Mouse (Mus musculus): ENCODE results near the gene Tmem178. TPM values are rescaled to one million over a fixed set of nuclear protein-coding genes. Genes with fewer than 3 reads are reported as not detected.

Gene Tmem178
- polyA plus RNA-seq (2014; fragmentation: Illumina TruSeq; extraction: RNeasy Lipid Tissue Mini Kit (QIAGEN cat#74804); ENCODE audit: low read depth, low replicate concordance) = 0.67 TPM

GRCm38 (mm10) chr17:80944530-80945198 is at the start of gene Tmem178:
Gene Tmem178 (plus strand): TSS chr17:80944632.

Other genes with a start within 250 kb of the Tmem178 start
- gene Map4k3, start 216.1 kb upstream of the Tmem178 start, polyA plus RNA-seq (2014; fragmentation: Illumina TruSeq; extraction: RNeasy Lipid Tissue Mini Kit (QIAGEN cat#74804); ENCODE audit: low read depth, low replicate concordance) = 48.1 TPM
- gene Thumpd2, start 120.5 kb downstream of the Tmem178 start, polyA plus RNA-seq (2014; fragmentation: Illumina TruSeq; extraction: RNeasy Lipid Tissue Mini Kit (QIAGEN cat#74804); ENCODE audit: low read depth, low replicate concordance) = 1.6 TPM